Mouse (Mus musculus): ENCODE data around the gene Prr3.
A peak's percentile ranks its signal among the peaks of the same experiment; 100 is the strongest.

GRCm38 (mm10) chr17:35937700-35938348 is 42.2 kb downstream of the Prr3 start:
- TF ChIP-seq CTCF (IDR thresholded peaks at IDR 0.05; ENCODE audit: low read depth) (peak; percentile 92), EP300 (IDR thresholded peaks at IDR 0.05; ENCODE audit: low read depth) (no peak)
